Mouse (Mus musculus) intestine, embryonic 16.5 days (tissue): ENCODE data around the gene Trim58. TPM values are rescaled to one million over a fixed set of nuclear protein-coding genes. Genes with fewer than 3 reads are reported as not detected.

Experiments
- ATAC-seq: fragments of 200-750 bp; cut with Nextera tagmentation; 2 replicates; pipeline ENCODE4 v1.8.0; 2017; ENCODE audit warnings: moderate TSS enrichment, moderate library complexity
- H3K27ac ChIP-seq: fragments of 300-500 bp; sonication (generic); 2 replicates; pipeline ENCODE4 v1.5.1; 2014; ENCODE audit warnings: mild to moderate bottlenecking, low read length
- H3K27me3 ChIP-seq: fragments of 300-500 bp; sonication (generic); replicated peaks from 2 replicates; pipeline ENCODE4 v1.6.1; 2014; ENCODE audit warnings: low read length, control low read depth, mixed read lengths; ENCODE audit not compliant: control insufficient read depth, insufficient read depth
- H3K36me3 ChIP-seq: fragments of 300-500 bp; sonication (generic); 2 replicates; pipeline ENCODE4 v1.6.1; 2014; ENCODE audit warnings: low read length, control low read depth; ENCODE audit not compliant: control insufficient read depth, insufficient read depth
- H3K4me1 ChIP-seq: fragments of 300-500 bp; sonication (generic); 2 replicates; pipeline ENCODE4 v1.6.1; 2014; ENCODE audit warnings: low read length, control low read depth, mixed read lengths; ENCODE audit not compliant: control insufficient read depth, insufficient read depth
- H3K4me2 ChIP-seq: fragments of 300-500 bp; sonication (generic); 2 replicates; pipeline ENCODE4 v1.6.1; 2014; ENCODE audit warnings: low read depth, low read length, control low read depth
- H3K4me3 ChIP-seq: fragments of 300-500 bp; sonication (generic); 2 replicates; pipeline ENCODE4 v1.5.1; 2014; ENCODE audit warnings: mild to moderate bottlenecking, low read length
- H3K9ac ChIP-seq: fragments of 300-500 bp; sonication (generic); 2 replicates; pipeline ENCODE4 v1.6.1; 2014; ENCODE audit warnings: low read depth, low read length
- H3K9me3 ChIP-seq: fragments of 300-500 bp; sonication (generic); 2 replicates; pipeline ENCODE4 v1.6.1; 2016; ENCODE audit warnings: low read length, control low read depth; ENCODE audit not compliant: control insufficient read depth
- WGBS: fragments of 180-500 bp; shearing (Covaris S2); extraction: QIAGEN DNeasy Blood & Tissue Kit; methylation state at CpG from one replicate; pipeline ENCODE4 v1.1.7; 2014; 5-methylcytosine and 5-hydroxymethylcytosine counted together
- polyA plus RNA-seq: library from polyadenylated mRNA; unstranded; fragments of >200 nt; fragmentation: Nextera tagmentation; extraction: Ambion mirVana; gene quantifications from 2 replicates; pipeline ENCODE4 v1.2.1, GENCODE M21; 2015

The Trim58 gene
- polyA plus RNA-seq, 1 experiment from 2014 or later: 0.27 TPM

- Histone ChIP-seq H3K36me3 (no peaks in the 10 kb centered on the region), H3K27me3 (peaks cover 13% of the 10 kb centered on the region), H3K4me3 (no peak overlapping the region), H3K4me2 (no peak overlapping the region), H3K27ac (no peak overlapping the region), H3K9me3 (no peaks in the 10 kb centered on the region), H3K4me1 (peaks cover 7% of the 10 kb centered on the region), H3K9ac (no peak overlapping the region)
- no peak for ATAC-seq
- WGBS: 48% methylated on average over 7 of the region's 7 CpGs
These were observed 2.0 kb upstream of the Trim58 start for GRCm38 (mm10) chr11:58638176-58638701.

- H3K4me1 ChIP-seq: peaks cover 7% of the 10 kb centered on the region
- H3K4me3 ChIP-seq: no peak overlapping the region
- ATAC-seq: 0 out of 2 replicates have a peak, but pooled peaks have one; percentile 36
- no peaks in the 10 kb centered on the region for H3K36me3 ChIP-seq
- no peak overlapping the region for H3K27ac ChIP-seq
- H3K27me3 ChIP-seq: peaks cover 13% of the 10 kb centered on the region
- H3K9ac ChIP-seq: no peak overlapping the region
- 34% methylated on average over 14 of the region's 14 CpGs for WGBS
- H3K9me3 ChIP-seq: no peaks in the 10 kb centered on the region
- no peak overlapping the region for H3K4me2 ChIP-seq
These were observed 792 bp downstream of the Trim58 start for GRCm38 (mm10) chr11:58641057-58641456.

GRCm38 (mm10) chr11:58641638-58642358, 1.5 kb downstream of the Trim58 start:
- Histone ChIP-seq H3K27me3 (peaks cover 13% of the 10 kb centered on the region), H3K27ac (no peak overlapping the region), H3K4me2 (no peak overlapping the region), H3K4me1 (peaks cover 7% of the 10 kb centered on the region), H3K9ac (no peak overlapping the region), H3K9me3 (no peaks in the 10 kb centered on the region), H3K36me3 (no peaks in the 10 kb centered on the region), H3K4me3 (no peak overlapping the region)
- 83% methylated on average over 13 of the region's 13 CpGs for WGBS
- ATAC-seq: peak; percentile 85

GRCm38 (mm10) chr11:58643350-58643749, 3.1 kb downstream of the Trim58 start:
- H3K9me3 ChIP-seq: no peaks in the 10 kb centered on the region
- peaks cover 11% of the 10 kb centered on the region for H3K27me3 ChIP-seq
- H3K36me3 ChIP-seq: no peaks in the 10 kb centered on the region
- H3K9ac ChIP-seq: no peak overlapping the region
- H3K4me2 ChIP-seq: no peak overlapping the region
- WGBS: 36% methylated on average over 6 of the region's 6 CpGs
- H3K4me1 ChIP-seq: peaks cover 7% of the 10 kb centered on the region
- no peak overlapping the region for H3K4me3 ChIP-seq
- ATAC-seq: no peak
- no peak overlapping the region for H3K27ac ChIP-seq

GRCm38 (mm10) chr11:58655151-58655550, 14.9 kb downstream of the Trim58 start:
- no peak overlapping the region for H3K9ac ChIP-seq
- H3K36me3 ChIP-seq: no peaks in the 10 kb centered on the region
- no peak for ATAC-seq
- 83% methylated on average over 3 of the region's 3 CpGs for WGBS
- no peak overlapping the region for H3K4me2 ChIP-seq
- no peaks in the 10 kb centered on the region for H3K4me1 ChIP-seq
- H3K4me3 ChIP-seq: no peak overlapping the region
- no peak overlapping the region for H3K27ac ChIP-seq
- H3K9me3 ChIP-seq: no peaks in the 10 kb centered on the region
- H3K27me3 ChIP-seq: no peaks in the 10 kb centered on the region

- Histone ChIP-seq H3K27me3 (no peaks in the 10 kb centered on the region), H3K36me3 (no peaks in the 10 kb centered on the region), H3K4me1 (no peaks in the 10 kb centered on the region), H3K9ac (no peak within 1 kb of the TSS), H3K27ac (no peak within 1 kb of the TSS), H3K4me3 (no peak within 1 kb of the TSS), H3K9me3 (no peaks in the 10 kb centered on the region), H3K4me2 (no peak within 1 kb of the TSS)
- 91% methylated on average over 4 of the region's 4 CpGs for WGBS
- no peak for ATAC-seq
These were observed 18.3 kb downstream of the Trim58 start, which contains the start of gene Olfr322 for GRCm38 (mm10) chr11:58658596-58658995. Gene Olfr322, plus strand, starts transcription at chr11:58658782.

GRCm38 (mm10) chr11:58669252-58669651, 29.0 kb downstream of the Trim58 start:
- H3K4me2 ChIP-seq: no peak overlapping the region
- no peaks in the 10 kb centered on the region for H3K9me3 ChIP-seq
- no peak overlapping the region for H3K27ac ChIP-seq
- no peak for ATAC-seq
- H3K9ac ChIP-seq: no peak overlapping the region
- no peaks in the 10 kb centered on the region for H3K27me3 ChIP-seq
- no peaks in the 10 kb centered on the region for H3K4me1 ChIP-seq
- H3K4me3 ChIP-seq: no peak overlapping the region
- no peaks in the 10 kb centered on the region for H3K36me3 ChIP-seq

- Histone ChIP-seq H3K4me1 (no peaks in the 10 kb centered on the region), H3K9ac (no peak overlapping the region), H3K27ac (no peak overlapping the region), H3K36me3 (no peaks in the 10 kb centered on the region), H3K4me3 (no peak overlapping the region), H3K9me3 (no peaks in the 10 kb centered on the region), H3K4me2 (no peak overlapping the region), H3K27me3 (no peaks in the 10 kb centered on the region)
- 54% methylated on average over 4 of the region's 4 CpGs for WGBS
- no peak for ATAC-seq
These were observed 31.6 kb downstream of the Trim58 start for GRCm38 (mm10) chr11:58671825-58672224.

- Histone ChIP-seq H3K4me2 (no peak within 1 kb of the TSS), H3K9ac (no peak within 1 kb of the TSS), H3K27me3 (no peaks in the 10 kb centered on the region), H3K36me3 (no peaks in the 10 kb centered on the region), H3K27ac (no peak within 1 kb of the TSS), H3K4me3 (no peak within 1 kb of the TSS), H3K4me1 (no peaks in the 10 kb centered on the region), H3K9me3 (no peaks in the 10 kb centered on the region)
- no peak for ATAC-seq
- WGBS: 89% methylated on average over 1 of the region's 1 CpGs
These were observed 40.5 kb downstream of the Trim58 start, which contains the start of gene Olfr320 for GRCm38 (mm10) chr11:58680799-58681198. Gene Olfr320, plus strand, starts transcription at chr11:58681099.
